Mouse (Mus musculus): ENCODE measurements around the gene Tmem107.
A peak's percentile ranks its signal among the peaks of the same experiment; 100 is the strongest.

Gene Tmem107

DNA sequence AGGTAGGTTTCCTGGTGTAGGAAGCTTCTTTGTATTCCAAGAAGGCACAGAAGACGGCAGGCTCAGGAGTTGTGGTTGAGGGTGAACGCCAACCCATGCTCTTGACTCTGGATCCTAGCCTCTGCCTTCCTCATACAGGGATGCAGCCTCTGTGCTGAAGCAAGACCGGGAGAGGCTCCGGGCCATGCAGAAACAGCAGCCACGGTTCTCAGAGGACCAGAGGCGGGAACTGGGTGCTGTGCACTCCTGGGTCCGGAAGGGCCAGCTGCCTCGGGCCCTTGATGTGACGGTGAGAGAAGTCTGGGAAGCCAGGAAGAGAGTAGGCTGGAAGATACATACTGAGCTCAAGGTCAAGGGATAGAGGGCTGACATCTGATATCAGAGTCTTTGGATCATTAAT, 37.6 kb downstream of the Tmem107 start:
- no peak for DNase-seq

DNA sequence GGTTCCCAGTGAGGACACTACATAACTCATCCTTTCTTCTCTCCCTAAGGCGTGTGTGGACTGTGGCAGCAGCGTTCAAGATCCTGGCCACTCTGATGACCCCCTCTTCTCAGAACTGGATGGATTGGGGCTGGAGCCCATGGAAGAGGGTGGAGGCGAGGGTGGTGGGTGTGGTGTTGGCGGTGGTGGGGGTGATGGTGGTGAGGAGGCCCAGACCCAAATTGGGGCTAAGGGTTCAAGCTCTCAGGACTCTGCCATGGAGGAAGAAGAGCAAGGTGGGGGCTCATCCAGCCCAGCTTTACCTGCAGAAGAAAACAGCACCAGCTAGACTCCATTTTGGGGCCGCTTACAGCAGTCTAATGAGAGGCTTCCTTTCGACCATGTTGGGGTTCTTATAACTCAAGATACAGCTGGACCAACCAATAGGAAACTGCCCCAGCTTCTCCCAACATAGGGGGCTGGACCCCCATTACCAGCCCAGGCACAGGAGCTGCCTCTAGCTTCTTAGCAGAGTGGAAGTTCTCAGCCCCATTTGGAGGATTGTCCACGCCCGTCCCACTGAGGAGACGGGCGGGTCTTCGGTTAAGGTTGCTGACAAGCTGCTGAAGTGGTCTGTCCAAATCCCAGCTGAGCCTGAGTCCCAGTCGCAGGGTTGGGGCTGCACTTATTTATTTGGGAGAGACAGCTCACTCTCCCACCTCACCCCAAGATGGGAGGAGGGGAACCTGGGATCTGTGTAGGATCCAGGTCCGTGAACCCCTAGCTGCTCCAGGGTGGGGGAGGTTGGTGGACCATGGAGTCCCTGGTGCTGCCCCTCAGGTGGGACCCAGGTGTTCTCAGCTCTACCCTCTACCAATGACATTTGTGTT, 38.7 kb downstream of the Tmem107 start:
- peak in 1 of 2 experiments; percentile 6 for DNase-seq

DNA sequence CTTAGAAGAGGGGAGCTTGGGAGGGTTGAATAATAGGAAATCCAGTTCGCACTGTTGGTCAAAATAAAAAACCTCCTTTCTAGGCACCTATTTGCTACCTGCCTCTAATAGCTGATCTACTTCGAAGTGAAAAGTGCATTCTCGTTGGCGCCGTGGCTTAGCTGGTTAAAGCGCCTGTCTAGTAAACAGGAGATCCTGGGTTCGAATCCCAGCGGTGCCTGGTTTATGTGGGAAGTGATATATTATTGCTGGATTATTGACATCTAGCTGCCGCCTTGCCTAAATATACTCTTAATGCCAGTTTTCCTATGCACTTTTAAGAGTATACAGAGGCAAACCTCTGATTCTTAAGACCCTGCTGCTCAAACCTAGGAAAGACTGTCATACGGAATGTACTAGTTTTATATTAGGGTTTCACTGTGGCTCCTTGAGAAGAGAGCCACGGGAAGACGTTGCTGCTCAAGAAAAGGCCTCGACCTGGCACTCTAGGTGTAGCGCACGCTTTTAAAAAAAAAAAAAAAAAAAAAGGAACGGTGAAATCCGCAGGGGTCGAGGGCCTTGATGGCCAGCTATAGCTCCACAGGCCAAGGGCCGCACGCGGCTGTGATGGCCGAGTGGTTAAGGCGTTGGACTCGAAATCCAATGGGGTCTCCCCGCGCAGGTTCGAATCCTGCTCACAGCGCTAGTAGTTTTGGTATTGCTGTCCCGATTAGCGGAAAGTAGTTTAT, 39.9 kb downstream of the Tmem107 start:
- peak; percentile 87 to 91 for DNase-seq

DNA sequence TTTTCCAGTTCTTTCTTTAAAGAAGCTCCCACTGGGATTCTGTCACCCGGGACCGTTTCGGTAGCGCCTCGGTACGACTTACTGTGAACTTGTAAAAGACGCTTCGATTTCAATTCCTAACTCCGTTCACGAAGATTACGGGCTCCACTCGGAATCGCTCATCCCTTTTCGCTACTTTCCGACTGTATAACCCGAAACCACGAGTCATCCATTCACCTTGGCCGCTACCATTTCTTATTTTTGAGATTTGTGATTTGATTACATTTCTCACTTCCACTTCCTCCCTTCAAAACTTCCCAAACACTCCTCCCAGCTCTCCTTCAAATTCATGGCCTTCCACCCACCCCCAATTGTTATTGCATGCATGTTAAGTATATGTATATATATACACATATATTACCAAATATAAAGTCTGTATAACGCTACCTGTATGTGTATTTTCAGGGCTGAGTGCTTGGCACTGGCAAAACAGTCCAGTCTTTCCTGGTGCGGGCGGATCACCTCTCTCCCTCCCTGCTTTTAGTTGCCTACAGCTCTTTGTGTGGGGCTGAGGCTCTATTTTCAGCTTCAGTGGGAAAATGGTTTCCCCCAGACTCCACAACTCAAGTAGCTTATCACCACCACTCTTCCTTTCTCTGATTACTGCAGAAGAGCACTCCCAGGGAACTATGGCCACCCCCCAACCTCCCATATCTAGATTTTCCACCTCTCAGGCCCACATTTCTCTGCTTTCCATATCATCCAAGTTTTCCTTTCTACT, 40.6 kb downstream of the Tmem107 start:
- DNase-seq: no peak

DNA sequence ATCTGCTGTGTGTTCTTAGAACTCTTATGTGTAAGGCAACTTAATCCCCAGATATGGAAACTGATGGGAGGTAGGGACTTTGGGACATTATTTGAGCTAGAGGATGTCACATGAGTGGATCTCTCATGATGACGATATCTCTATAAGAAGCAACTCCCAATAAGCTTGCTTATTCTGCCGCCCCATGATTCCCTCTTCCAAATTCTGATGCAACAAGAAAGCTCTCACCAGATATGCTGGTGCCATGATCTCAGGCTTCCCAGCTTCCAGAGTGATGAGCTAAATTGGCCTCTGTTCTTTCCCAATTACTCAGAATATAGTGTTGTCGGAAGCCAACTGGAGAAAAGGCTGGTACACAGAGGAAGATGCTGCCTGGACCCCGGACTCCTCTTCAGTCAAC, 41.3 kb downstream of the Tmem107 start:
- no peak for DNase-seq

DNA sequence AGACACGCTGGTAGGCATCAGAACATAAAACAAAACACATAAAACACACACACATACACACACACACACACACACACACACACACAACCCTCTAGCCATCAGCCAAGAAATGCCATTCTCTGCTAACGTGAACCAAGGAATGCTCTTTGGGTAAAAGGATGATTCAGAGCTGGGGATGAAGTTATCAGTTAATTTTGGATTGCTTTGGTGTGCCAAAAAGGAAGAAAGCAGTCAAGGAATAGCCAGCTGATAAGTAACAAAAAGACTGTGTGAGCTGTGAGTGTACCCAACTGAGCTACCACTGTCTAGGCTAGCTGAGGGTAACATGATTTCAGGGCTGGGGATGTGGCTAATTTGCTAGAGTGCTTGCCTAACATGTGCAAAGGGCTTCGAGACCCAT, 43.4 kb downstream of the Tmem107 start:
- DNase-seq: no peak

DNA sequence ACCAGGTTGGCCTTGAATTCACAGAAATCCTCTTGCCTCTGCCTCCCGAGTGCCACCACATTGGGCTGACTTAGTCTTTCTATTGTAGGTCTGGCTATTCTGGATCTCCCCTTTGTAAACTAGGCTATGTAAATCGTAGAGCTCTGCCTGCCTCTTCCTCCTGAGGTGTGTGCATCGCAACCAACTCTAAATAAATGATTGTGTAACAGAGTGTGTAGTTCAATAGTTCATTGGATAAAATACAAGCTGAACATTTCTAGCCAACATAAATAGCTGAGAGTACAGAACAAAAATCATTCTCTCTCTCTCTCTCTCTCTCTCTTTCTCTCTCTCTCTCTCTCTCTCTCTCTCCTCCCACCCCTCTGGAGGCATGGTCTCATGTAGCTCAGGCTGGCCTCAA, 44.0 kb downstream of the Tmem107 start:
- DNase-seq: no peak

DNA sequence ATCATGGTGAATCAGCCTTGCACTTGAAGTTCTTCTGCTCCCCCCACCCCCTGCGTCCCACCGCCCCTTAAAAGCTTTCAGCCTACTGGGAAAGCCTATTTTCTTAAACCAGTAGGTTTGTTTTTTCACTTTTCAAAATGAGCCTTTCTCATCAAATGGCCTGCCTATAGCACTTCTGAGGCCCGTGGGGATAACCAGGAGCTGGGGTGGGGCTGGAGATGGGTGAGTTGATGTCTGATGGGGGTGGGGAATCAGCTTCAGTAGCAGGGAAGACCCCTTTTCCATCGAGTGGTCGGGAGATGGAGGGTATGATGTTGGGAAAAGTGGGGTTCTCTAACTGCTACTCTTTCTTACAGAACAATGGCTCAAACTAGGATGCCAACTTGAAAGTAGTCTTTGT, 46.2 kb downstream of the Tmem107 start:
- no peak for DNase-seq

DNA sequence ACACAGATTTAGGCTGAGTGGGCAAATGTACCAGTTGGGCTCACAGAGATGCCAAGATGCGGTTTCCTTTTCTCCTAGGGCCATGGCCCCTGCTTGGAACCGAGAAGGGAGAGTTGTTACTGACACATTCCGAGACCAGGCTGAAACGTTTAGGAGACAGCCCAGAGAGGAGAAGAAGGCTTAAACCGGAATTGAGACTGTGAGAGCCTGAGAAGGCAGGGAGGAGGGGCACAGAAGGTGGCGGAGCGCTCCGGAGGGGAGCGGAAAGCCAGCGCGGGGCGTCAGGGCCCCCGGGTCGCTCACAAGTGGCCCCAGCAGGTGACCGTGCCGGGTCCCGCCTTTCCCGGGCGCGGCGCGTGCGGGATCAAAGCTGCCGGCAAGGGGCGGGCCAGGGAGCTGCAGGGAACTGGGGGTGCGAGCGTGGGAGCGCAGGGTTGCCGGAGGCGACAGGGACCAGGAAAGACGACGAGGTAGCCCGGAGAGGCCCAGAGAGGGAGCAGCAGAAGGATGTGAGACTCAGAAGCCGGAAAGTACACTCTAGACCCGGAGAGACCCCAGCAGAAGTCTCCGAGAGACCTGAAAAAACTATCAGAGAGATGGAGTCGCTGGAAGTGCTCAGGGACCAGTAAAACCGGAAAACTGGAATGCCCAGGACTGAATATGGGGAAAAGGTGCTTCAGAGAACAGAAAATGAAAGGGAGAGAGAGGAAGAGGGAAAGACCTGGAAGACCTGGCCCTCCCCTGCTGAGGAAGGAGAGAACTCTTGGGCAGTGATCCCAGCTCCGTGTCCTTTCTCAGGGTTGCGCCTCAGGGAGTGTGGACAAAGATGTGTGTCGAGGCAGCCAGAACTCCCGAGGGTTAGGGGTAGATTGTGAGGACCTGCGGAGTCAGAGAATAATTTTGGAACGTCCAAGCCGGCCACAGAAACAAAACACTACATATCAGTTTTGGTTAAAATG, 47.4 kb downstream of the Tmem107 start:
- peak; percentile 77 to 83 for DNase-seq

DNA sequence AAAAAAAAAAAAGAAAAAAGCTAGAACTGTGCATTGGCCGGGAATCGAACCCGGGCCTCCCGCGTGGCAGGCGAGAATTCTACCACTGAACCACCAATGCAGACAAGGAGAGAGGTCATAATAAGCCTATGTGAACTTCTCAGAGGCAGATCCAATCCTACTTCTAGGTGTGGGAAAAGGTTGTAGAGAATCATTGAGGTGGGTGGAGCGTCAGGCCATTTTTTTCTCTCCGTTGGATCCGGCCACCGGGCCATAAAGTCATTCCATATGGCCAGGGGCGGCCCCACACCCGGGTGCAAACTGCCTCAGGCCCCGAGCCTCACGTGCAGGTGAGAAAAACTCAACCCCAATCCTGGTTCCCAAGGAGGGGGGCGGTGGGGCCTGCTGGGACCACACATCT, 48.2 kb downstream of the Tmem107 start:
- peak; percentile 77 to 90 for DNase-seq

DNA sequence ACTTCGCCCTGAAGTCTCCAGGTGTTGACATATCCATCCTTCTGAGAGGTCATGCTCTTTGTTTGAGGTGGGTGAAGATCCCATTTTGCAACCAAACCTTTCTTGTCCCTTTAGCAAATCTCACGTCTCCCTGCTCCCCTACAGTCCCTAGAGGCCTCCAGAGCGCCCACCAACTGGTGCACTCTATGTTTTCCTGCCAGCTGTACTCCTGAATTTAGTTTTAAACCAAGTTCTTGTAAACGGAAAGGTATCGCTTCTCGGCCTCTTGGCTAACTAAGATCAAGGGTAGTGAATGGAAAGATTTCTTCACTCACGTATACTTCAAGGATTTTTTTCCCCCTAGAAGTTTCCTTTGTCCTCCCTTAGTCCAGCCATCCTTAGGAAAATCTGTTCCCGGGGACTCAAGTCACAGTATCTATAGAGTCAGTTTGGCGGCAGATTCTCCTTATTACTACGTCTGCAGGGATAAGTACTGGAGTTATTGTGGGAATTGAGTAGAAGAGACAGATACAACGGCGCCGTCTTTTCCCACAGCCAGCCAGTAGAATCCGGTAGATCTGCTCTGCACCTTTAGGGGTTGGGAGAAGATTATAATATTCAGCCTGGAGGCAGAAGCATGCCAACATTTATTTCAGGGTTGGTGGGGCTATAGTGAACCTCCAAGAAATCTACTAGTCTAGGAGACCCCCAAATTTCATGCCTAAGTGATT, 49.0 kb downstream of the Tmem107 start:
- no peak for DNase-seq

DNA sequence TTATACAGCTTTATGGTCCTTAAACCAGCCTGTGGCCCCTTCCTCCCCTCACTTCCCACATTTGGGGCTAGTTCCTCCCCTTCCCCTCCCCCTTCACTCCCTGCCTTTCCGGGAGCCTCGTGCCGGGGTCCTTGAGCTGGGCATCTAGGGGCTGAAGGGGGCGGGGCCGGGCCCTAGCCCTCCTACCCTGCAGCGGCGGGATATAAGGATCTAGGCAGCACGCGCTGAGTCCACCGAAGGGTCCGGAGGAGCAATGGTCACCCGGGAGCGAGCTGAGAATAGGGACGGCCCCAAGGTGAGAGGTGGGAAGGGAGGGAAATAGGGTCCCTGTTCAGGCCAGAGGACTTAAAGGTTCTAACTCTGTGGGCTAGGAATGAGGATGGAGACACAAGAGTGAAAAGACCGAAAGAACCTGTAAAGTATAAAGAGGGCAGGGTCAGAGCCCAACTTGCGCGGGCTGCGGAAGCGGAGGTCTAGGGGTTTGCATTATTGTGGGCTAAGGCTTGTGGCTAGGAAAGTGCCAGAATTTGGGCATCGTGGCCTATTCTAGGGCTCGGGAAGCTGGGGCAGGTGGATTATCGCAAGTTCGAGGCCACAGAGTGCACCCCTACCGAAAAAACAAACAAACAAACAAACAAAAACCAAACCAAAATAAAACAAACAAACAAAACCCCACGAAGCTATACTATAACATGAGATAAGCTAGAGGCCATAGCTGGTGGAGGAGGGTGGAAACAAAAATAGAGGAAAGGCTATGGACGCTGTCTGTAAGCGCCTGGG, 49.8 kb downstream of the Tmem107 start, which contains the start of gene Hes7:
Hes7 (plus strand) TSS at position 184 of the 780 bp plus-strand sequence.
- no peak for DNase-seq

DNA sequence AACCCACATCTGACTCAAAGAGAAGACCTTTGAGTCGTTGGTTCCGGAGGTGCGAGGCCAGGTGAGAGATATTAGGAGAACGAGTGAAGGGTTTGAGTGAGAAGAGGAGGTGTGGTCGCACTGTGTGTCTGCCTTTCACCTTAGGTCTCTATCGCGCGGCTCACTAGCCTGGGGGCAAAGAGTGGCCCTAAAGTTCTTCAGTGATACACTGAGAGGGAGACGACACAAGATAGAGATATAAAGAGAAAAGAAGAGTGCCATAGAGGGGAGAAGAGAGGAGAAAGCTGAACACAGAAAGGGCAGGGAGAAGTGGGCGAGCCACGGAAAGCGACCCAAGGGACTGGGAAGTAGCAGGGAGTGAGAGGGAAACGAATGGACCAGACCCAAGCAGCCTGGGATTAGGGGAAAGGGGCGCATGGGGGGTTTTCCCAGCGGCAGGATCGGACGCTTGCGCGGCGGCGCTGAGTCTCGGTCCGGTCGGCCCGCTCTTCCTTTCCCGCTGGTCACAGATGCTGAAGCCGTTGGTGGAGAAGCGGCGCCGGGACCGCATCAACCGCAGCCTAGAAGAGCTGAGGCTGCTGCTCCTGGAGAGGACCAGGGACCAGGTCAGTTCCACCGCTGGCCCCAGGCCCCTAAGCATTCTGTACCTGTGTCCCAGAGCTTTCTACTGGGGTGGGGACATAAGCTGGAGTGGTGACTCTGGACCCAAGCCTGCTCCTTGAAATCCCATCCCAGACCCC, 50.6 kb downstream of the Tmem107 start:
- DNase-seq: no peak

DNA sequence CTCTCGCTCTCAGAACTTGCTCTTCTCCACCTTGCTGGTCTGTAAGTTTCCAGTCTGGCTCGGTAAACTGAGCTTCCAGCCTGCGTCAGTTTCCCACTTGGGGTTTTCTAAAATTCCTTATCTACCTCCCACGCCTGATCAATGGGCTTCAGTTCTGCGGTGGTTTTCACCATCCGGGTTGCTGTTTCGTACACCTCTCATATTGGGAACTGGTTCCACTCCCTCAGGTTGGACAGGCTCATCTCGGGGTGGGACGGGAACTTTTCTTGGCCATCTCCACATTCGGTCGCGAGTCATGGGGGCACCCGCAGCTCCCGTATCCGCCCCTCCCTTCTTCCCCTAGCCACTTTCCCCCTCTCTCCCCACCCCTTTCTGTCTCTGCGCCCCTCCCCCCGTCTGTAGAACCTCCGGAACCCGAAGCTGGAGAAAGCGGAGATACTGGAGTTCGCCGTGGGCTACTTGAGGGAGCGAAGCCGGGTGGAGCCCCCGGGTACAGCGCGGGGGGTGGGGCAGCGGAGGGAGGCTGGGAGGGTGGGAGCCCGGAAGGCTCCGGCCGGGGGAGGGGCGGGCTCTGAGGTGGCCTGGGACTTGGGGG, 51.2 kb downstream of the Tmem107 start:
- DNase-seq: no peak

DNA sequence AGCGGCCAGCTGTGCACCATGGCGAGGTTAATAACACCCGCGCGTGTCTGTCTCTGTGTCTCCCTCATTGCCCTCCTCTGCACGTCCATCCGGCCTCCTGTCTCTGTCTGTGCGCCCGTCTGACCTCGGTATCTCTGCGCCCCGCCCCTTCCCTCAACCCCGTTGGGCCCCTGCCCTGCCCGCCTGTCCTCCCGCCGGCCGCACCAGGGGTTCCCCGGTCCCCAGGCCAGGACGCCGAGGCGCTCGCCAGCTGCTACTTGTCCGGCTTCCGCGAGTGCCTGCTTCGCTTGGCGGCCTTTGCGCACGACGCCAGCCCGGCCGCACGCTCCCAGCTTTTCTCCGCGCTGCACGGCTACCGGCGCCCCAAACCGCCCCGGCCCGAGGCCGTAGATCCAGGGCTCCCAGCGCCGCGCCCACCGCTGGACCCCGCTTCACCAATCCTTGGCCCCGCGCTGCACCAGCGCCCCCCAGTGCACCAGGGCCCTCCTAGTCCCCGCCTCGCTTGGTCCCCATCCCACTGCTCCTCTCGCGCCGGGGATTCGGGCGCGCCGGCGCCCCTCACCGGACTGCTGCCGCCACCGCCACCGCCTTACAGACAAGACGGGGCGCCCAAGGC, 51.8 kb downstream of the Tmem107 start, which contains the start of gene 9130213A22Rik:
9130213A22Rik (minus strand) TSS at position 254 of the 616 bp plus-strand sequence.
- peak; percentile 91 to 92 for DNase-seq

Measured in lung, adult 18-20 months (tissue).